Mouse (Mus musculus) thymus, postnatal 14 days (tissue): Measurements from ENCODE around the gene Rsad2.
A peak's percentile ranks its signal among the peaks of the same experiment; 100 is the strongest.
"Not testable (repeated sequence)": the region's sequence is repeated elsewhere in the genome, so short reads cannot be mapped to it uniquely, and the experiment has no call there.

Experiments used
- DNase-seq: peaks from one replicate; pipeline ENCODE4 v3.0.0; 2021

The Rsad2 gene

GRCm38 (mm10) chr12:26446377-26447045 lies 9.7 kb downstream of the Rsad2 start:
- no peak for DNase-seq

DNA sequence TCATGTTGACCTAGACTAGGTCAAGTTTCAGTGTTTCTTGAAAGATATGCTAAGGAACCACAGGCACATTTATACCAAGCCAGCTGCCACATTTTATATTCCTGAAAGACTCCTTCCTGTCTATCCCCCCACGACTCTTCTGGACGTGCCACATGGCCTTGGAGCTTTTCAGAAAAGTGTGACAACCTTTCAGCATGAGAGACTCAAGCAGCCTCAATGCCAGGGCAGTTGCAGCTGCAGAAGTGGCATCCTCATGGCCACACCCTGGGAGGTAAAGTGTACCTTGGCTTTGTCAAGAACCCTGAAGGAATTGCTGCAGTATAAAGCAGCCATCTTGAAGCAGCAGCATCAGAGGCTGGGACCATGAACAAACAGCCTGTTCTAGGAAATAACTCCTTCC lies 11.7 kb downstream of the Rsad2 start:
- no peak for DNase-seq

DNA sequence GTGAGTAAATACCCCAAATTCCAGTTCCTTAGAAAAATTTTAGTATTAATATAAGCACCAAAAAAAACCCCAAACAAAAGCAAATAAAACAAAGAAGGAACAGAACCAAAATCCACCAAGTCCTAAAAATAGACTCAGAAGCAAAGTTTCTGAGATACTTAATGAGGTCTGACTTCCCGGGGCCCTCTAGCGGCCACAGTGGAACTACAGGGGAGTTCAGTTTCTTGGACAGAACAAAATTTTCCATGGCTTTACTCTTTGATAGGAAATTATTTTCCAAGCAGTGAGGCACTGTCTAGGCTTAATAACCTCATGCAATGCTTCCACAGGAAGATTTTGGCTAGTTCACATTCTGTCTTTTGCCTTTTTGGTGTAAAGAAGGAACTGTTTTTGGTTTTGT lies 12.2 kb downstream of the Rsad2 start:
- peak; percentile 61 for DNase-seq

DNA sequence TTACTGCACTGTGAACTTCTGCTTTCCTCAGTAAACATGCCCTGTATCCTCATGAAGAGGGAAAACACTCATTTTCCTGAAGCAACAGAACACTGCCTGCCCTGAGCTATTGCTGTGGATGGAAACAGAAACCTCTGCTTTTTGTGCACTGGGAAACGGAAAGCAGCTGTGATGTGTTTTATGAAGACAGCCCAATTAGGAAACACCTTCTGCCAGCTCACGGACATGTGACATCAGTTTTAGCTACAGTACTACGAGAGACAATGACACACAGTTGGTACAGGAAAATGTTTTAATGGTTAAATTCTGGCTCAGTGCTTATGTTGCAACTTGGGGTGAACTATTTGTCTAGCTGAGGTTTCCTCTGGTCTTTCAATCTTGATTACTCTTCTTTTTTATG lies 16.9 kb downstream of the Rsad2 start:
- no peak for DNase-seq

DNA sequence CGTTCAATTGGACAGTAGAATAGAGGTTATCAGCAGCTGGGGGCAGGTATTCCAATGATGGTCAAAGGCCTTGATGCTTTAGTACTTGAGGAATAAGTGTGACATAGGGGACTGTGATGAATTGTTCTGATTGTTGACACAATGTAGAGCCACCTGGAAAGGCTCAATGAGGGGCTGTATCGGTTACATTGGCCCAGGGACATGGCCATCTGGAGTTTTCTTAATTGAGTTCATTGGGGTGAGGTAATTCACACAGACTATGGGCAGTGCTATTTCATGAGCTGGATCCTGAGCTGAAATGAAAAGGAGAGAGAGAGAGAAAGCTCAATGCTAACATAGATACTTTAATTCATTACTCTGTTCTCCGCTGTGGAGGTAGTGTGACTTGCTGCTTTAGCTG lies 18.3 kb downstream of the Rsad2 start:
- no peak for DNase-seq

DNA sequence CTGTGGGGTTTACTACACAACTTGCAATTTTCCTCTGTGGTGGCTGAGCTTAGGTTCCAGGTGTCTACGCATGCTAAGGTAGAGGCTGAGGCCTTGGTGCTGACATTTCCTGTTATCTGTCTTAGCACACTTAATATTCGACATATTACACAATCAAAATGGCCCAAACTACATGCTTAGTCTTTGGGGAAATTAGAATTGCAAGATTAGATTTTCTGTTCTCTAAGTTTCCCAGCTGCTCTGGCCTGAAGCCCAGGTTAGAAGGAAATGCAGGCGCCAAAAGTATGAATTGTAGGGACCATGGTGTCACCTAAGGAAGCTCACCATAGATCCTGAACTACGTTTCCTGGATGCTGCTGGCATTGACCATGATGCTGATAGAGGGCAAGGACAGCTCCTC lies 19.9 kb downstream of the Rsad2 start:
- DNase-seq = no peak

- not testable (repeated sequence) for DNase-seq
Measured at GRCm38 (mm10) chr12:26428771-26429170, 27.5 kb downstream of the Rsad2 start.

GRCm38 (mm10) chr12:26424841-26425240 lies 31.4 kb downstream of the Rsad2 start:
- DNase-seq = peak; percentile 40

GRCm38 (mm10) chr12:26418322-26418721 lies 37.9 kb downstream of the Rsad2 start:
- DNase-seq = no peak

GRCm38 (mm10) chr12:26416636-26417295 lies 39.5 kb downstream of the Rsad2 start:
- no peak for DNase-seq

DNA sequence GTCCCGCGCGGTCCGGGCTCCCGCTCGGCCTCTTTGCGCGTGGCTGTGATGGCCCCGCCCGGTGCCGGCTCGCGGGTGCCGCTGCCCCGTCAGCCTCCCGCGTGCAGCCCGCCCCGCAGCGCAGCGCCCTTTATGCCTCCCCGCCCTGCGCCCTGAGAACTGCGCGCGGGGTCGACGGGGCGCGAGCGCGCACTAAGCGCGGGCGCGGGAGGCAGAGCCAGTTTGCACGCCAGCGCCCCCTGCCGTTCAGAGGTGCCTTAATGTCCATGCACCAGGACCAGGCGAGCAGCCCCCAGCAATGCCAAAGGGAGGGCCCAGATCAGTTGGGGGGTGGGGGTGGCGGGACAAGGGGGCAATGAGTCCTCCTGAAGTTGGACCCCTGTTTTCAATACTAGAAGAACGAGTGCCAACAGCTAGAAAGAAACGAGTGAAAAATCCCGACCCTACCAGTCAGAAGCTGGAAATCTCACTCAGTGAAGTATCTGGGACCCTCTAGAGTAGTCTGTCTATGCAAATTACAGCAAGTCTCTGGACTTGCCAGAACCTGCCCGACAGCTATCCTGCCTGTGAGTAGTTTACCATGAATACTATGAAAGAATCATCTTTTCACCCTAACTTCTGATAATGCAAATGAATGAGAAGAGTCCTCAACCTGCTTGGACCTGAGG lies 41.0 kb downstream of the Rsad2 start, which contains the start of gene Rnf144a:
Gene Rnf144a, minus strand, starts transcription at position 151 of the 668 bp plus-strand sequence.
- DNase-seq = peak; percentile 93

DNA sequence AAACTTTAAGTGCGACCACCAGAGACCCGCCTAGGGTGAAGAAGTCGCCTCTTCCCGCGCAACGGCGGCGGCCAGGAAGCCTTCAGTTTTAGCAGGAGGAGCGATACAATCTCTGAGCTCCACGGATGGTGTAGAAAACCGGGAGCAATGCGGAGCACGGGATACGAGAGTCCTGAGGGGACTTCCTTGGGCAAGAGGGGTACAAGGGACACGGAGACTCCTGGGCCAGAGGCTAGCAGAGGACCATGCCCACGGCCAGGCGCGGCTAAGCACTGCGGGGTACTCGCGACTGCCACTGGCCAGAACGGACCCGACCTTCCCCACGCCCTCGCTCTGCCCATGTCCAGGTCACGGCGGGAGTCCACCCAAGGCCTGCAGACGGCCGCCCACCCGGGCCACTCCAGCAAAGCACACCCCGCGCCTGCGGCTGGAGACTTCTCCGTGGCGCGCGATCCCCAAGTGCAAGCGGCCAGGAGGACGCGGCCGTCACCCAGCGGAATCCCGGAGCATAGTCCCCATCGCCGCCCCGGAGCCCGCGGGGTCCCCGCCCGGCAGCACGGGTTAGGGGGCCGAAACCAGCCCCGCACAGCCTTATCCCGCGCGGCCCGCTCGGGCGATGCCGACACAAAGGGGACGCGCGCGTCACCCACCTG lies 41.7 kb downstream of the Rsad2 start:
- peak; percentile 55 for DNase-seq

DNA sequence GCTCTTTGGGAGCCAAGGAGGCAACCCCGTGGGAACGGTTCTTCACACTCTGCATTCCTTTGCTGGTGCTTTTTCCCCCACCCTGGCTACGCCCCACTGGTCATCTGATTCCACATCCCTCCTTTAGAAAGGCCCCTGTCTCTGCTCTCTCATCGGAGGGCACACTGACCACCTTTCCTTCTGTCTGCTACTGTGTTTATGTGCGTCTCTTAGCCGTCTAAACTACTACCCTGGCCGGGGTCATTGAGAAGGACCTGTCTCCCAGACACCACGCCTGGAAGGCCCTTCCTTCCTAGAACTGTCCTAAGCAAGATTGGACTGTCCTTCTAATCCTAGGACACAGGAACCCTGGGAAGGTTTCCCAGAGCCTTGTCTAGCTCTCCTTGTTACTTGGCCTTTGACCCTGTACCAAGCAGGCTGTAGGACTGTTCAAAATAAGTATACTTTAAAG lies 42.3 kb downstream of the Rsad2 start:
- no peak for DNase-seq

DNA sequence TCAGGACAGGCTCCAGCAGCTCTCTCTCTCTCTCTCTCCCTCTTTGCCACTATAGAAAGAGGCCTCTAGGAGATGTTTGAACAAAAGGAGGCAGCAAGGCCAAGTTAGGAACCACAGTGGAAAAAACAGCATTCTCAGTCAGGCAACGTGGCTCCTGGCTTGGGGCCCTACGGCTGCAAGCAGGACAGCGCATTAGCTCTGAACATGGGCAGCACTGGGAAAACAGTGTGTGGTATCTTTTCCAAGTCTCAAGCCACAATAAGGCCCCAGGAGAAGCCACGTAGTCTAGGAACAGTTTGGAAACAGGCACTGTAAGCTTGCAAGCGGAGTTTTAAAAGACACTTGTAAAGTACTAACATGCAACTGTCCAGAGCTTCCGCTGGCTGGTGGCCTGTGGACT lies 43.5 kb downstream of the Rsad2 start:
- DNase-seq = no peak

DNA sequence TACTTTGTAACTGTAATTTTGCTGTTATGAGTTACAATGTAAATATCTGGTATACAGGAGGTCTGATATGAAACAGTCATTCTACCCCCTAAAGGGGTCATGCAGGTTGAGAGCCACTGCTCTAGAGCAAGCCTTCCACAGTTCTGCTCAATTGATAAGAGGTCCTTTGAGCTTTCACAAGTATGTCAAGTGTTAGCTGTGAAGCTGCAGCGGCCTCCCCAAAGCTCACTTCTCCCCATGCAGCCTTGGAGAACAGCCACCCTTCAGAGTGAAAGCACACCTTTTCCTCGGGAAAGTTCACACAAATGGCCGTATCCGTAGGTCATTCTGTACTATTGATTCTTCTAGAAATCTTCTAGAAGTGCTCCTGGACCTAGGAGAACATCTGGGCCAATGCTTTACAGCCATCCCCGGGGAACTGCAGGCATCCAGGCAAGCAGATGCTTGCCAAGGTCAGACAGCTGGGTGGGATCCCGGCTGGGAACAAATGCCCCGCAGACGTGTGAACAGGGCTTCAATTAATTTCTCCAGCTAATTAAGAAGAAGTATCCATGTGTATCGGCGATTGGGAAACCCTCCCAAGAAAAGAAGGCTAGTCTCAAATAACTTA lies 44.3 kb downstream of the Rsad2 start:
- no peak for DNase-seq

DNA sequence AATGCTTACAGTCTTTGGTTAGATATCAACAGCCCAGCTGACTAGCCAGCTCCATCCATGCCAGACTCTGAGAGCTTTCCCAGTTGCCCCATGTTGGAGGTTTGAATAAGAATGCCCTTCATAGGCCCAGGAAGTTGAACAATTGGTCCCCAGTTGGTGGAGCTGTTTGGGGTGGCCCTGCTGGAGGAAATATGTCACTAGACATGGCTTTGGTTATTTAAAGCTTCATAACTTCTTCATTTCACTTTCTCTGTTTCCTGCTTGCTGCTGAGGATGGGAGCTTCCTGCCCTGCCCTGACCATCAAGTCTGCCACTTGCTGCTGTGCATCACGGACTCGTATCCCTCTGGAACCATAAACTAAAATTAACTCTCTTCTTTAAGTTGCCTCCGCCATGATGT lies 45.8 kb downstream of the Rsad2 start:
- no peak for DNase-seq

- DNase-seq = no peak
Measured at GRCm38 (mm10) chr12:26408707-26409106, 47.5 kb downstream of the Rsad2 start.

- DNase-seq = no peak
Measured at GRCm38 (mm10) chr12:26404781-26405702, 51.2 kb downstream of the Rsad2 start.

GRCm38 (mm10) chr12:26403372-26404125 lies 52.7 kb downstream of the Rsad2 start:
- no peak for DNase-seq

DNA sequence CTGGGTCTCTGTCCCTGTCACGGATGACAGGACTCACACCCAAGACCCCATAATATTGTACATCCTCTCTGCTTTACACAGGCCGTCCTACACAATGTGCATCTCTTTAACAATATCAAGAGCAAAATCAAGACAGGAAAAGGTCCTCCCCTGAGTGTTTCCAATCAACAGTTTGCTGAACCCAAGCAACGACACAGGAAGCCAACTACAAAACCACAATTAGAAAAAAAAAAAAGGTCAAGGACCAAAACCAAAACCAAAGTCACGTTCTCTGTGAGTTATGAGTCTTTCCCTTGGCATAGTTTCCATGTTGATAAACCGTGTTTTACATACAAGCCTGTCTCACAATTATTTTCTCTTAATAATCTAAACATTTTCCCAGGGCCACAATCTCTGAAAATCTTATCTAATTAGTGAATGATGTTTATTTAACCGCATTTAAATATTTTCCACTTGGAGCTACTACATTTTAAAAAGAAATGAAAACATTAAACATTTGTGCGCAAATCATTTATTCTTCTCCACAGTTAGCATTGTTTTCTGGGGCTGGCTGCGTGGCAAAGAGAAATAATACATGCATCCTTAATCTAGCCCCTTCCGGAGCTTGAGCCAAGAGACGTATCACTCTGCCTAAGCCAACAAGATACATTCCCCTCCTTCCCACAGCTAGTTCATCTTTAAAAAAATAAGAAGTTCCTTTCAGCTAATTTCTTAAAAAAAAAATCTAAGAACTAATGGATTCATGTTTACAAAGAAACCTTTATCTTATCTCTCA lies 54.4 kb downstream of the Rsad2 start:
- no peak for DNase-seq
